Mouse (Mus musculus) heart, postnatal 0 days (tissue): ENCODE measurements around the gene Lrrc1. TPM values are rescaled to one million over a fixed set of nuclear protein-coding genes. Genes with fewer than 3 reads are reported as not detected.

Experiments used
- ATAC-seq: fragments of 200-750 bp; cut with Nextera tagmentation; 2 replicates; pipeline ENCODE4 v1.8.0; 2017; ENCODE audit warnings: low read depth, moderate number of reproducible peaks, moderate library complexity; ENCODE audit not compliant: insufficient read depth
- DNase-seq: peaks from one replicate; pipeline ENCODE4 v3.0.0-alpha.2; 2016; ENCODE audit warnings: low spot score
- H3K27ac ChIP-seq: fragments of 300-500 bp; sonication (generic); 2 replicates; pipeline ENCODE4 v1.5.1; 2014; ENCODE audit warnings: low read depth, mild to moderate bottlenecking
- H3K27me3 ChIP-seq: fragments of 300-500 bp; sonication (generic); 2 replicates; pipeline ENCODE4 v1.6.1; 2014; ENCODE audit warnings: low read length, mixed read lengths; ENCODE audit not compliant: control insufficient read depth, insufficient read depth
- H3K36me3 ChIP-seq: fragments of 300-500 bp; sonication (generic); replicated peaks from 2 replicates; pipeline ENCODE4 v1.6.1; 2014; ENCODE audit warnings: low read length, mixed read lengths; ENCODE audit not compliant: control insufficient read depth, insufficient read depth
- H3K4me1 ChIP-seq: fragments of 300-500 bp; sonication (generic); 2 replicates; pipeline ENCODE4 v1.6.1; 2014; ENCODE audit warnings: antibody characterized with exemption; ENCODE audit not compliant: control insufficient read depth, insufficient read depth
- H3K4me2 ChIP-seq: fragments of 300-500 bp; sonication (generic); 2 replicates; pipeline ENCODE4 v1.6.1; 2014; ENCODE audit warnings: low read depth, mild to moderate bottlenecking, low read length, moderate library complexity
- H3K4me3 ChIP-seq: fragments of 300-500 bp; sonication (generic); 2 replicates; pipeline ENCODE4 v1.5.1; 2014; ENCODE audit warnings: low read depth, low read length
- H3K9ac ChIP-seq: fragments of 300-500 bp; sonication (generic); replicated peaks from 2 replicates; pipeline ENCODE4 v1.6.1; 2014; ENCODE audit warnings: low read depth, low read length, mixed read lengths
- H3K9me3 ChIP-seq: fragments of 300-500 bp; sonication (generic); replicated peaks from 2 replicates; pipeline ENCODE4 v1.6.1; 2016; ENCODE audit warnings: low read length; ENCODE audit not compliant: control insufficient read depth
- CTCF ChIP-seq: IDR thresholded peaks from 2 replicates; pipeline ENCODE4 v1.5.1; 2016; ENCODE audit warnings: antibody characterized with exemption, control low read depth, low read depth
- EP300 ChIP-seq: IDR thresholded peaks from 2 replicates; pipeline ENCODE4 v1.6.1; 2016; ENCODE audit warnings: antibody characterized with exemption, low read depth
- WGBS: fragments of 180-500 bp; shearing (Covaris S2); extraction: QIAGEN DNeasy Blood & Tissue Kit; methylation state at CpG from one replicate; pipeline ENCODE4 v1.1.7; 2014; 5-methylcytosine and 5-hydroxymethylcytosine counted together
- polyA plus RNA-seq: library from polyadenylated mRNA; unstranded; fragments of >200 nt; fragmentation: Nextera tagmentation; extraction: Ambion mirVana; gene quantifications from 2 replicates; pipeline ENCODE4 v1.2.1, GENCODE M21; 2015
- total RNA-seq: library from RNA; depleted of rRNA; stranded (reverse); fragments of >200 nt; gene quantifications from 2 replicates; pipeline ENCODE4 v1.2.3, GENCODE M21; 2014; ENCODE audit warnings: low replicate concordance

The Lrrc1 gene
- total and polyA plus RNA-seq, 2 experiments from 2014 or later = 17.7 to 43.8 TPM

DNA sequence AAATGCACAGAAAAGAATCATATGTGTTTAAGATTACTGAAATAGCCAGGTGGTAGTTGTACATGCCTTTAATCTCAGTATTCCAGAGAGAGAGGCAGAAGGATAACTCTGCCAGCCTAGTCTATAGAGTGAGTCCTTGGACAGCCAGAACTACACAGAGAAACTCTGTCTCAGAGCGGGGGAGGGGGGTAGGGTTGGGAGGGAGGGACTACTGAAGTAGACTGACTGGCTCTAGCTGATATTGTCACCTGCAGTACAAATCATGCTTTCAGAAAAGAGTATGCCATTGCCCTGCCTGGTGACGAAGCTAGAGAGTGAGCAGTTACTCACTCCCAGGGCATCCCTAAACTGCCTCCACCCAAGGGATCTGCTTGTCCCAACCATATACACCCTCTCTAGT lies 125.9 kb downstream of the Lrrc1 start:
- Histone ChIP-seq H3K4me1 (peaks cover 19% of the 10 kb centered on the region; the same call in 1 of the 2 replicates), H3K9me3 (no peaks in the 10 kb centered on the region), H3K4me3 (no peak overlapping the region), H3K27me3 (no peaks in the 10 kb centered on the region), H3K4me2 (no peak overlapping the region), H3K36me3 (no peaks in the 10 kb centered on the region), H3K27ac (peak overlapping the region; percentile 73), H3K9ac (no peak overlapping the region)
- 71% methylated on average over 2 of the region's 2 CpGs for WGBS
- ATAC-seq (peak; percentile 22; the same call in 1 of the 2 replicates), DNase-seq (no peak)
- TF ChIP-seq CTCF (no peak), EP300 (no peak)

DNA sequence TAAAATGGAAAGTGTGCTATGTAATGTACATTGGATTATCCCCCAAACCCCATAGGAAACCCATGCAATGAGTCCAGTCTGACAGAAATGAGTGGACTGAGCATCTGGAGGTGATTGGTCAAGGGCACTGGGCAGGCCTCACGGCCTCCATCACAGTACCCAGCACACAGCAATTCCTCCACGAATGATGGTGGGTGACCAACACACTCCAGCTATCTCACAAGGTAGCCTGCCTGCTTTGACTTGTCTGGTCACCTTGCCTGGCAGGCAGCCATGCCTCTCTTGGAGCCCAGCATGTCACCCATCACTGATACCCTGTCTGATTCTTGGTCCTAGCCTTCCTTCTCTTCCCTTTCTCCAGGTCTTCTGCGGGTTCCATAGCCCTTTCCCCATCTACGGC lies 128.2 kb downstream of the Lrrc1 start:
- TF ChIP-seq EP300 (no peak), CTCF (no peak)
- WGBS = 83% methylated on average over 4 of the region's 4 CpGs
- ATAC-seq (no peak), DNase-seq (no peak)
- no peaks in the 10 kb centered on the region for H3K36me3 ChIP-seq
- H3K4me2 ChIP-seq = no peak overlapping the region
- H3K4me3 ChIP-seq = no peak overlapping the region
- H3K9ac ChIP-seq = no peak overlapping the region
- no peaks in the 10 kb centered on the region for H3K27me3 ChIP-seq
- peaks cover 34% of the 10 kb centered on the region for H3K4me1 ChIP-seq
- H3K9me3 ChIP-seq = no peaks in the 10 kb centered on the region
- H3K27ac ChIP-seq = no peak overlapping the region

DNA sequence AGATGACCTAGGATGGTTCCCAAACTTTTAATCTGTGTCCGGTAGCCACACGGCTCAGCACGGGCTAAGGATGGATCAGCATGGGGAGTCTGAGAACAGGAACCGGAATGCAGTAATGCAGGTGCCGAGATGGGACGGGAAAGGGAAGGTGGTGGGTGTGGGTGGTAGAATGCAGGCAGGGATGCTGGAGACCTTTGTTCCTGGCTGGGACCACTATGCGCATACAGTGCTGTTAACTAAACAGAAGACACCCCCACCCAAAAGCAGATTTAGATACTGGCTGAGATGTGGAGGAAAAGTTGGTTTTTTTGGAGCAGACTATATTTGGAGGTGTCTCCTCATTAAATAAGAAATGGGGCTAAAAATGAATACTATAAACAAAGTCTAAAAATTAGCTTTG lies 128.7 kb downstream of the Lrrc1 start:
- no peak overlapping the region for H3K9ac ChIP-seq
- DNase-seq (no peak), ATAC-seq (no peak)
- H3K4me1 ChIP-seq = peaks cover 39% of the 10 kb centered on the region
- no peak overlapping the region for H3K4me2 ChIP-seq
- 95% methylated on average over 7 of the region's 7 CpGs for WGBS
- H3K4me3 ChIP-seq = no peak overlapping the region
- H3K27me3 ChIP-seq = no peaks in the 10 kb centered on the region
- H3K9me3 ChIP-seq = no peaks in the 10 kb centered on the region
- TF ChIP-seq CTCF = no peak
- no peak for TF ChIP-seq EP300
- no peaks in the 10 kb centered on the region for H3K36me3 ChIP-seq
- H3K27ac ChIP-seq = no peak overlapping the region

DNA sequence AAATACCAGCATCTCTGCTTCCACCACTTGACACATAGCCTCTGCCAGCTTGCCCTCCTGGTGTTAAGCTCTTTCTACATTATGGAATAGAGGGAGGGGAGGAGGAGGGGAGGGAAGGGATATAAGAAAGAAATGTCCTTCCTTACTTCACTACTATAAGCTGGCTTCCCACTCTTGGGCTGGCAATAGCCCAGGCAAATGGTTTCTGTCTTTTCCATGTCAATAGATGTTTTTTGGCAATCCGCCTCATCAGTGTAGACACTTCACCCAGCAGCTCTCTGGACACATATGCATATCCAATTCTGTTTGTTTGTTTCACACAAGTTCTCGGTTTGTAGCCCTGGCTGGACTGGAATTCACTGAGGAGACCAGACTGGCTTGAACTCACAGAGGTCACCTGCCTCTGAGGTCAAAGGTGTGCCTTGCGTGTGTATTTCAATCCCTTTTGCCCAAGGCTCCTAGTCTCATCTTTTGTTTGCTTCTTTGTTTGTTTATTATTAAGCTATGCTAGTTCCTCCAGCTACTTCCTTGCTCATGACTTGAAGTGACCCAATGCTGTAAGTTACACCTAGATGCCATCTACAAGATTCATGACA lies 132.7 kb downstream of the Lrrc1 start:
- H3K27ac ChIP-seq = peak overlapping the region; percentile 16; the same call in 1 of the 2 replicates
- DNase-seq (no peak), ATAC-seq (peak; percentile 19; the same call in 1 of the 2 replicates)
- 52% methylated on average over 3 of the region's 3 CpGs for WGBS
- H3K4me2 ChIP-seq = no peak overlapping the region
- no peaks in the 10 kb centered on the region for H3K36me3 ChIP-seq
- H3K4me3 ChIP-seq = no peak overlapping the region
- no peaks in the 10 kb centered on the region for H3K27me3 ChIP-seq
- no peak overlapping the region for H3K9ac ChIP-seq
- no peak for TF ChIP-seq CTCF
- no peak for TF ChIP-seq EP300
- peaks cover 27% of the 10 kb centered on the region for H3K4me1 ChIP-seq
- no peaks in the 10 kb centered on the region for H3K9me3 ChIP-seq

DNA sequence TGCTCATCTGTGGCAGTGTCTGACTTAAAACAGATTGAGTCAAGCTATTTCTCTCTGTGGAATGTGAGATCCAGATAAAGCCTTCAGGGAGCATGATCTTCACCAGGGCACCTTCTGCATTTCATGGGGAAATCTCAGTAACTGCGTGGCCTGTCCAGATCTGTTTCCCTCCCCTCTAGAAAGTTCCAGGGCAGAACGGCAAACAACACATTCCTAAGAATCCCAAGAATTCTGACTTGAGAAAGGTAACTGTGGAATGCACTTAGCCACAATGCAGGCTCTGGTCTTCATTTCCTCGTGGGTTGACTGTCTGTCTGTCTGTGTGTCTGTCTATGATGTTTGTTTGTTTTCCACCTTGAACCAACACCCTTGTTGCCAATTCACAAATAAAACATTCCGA lies 133.7 kb downstream of the Lrrc1 start:
- 36% methylated on average over 4 of the region's 4 CpGs for WGBS
- Histone ChIP-seq H3K4me1 (peaks cover 24% of the 10 kb centered on the region), H3K27me3 (no peaks in the 10 kb centered on the region), H3K9ac (no peak overlapping the region), H3K27ac (no peak overlapping the region), H3K36me3 (no peaks in the 10 kb centered on the region), H3K9me3 (no peaks in the 10 kb centered on the region), H3K4me3 (no peak overlapping the region), H3K4me2 (no peak overlapping the region)
- DNase-seq (no peak), ATAC-seq (no peak)
- TF ChIP-seq EP300 = no peak
- no peak for TF ChIP-seq CTCF

DNA sequence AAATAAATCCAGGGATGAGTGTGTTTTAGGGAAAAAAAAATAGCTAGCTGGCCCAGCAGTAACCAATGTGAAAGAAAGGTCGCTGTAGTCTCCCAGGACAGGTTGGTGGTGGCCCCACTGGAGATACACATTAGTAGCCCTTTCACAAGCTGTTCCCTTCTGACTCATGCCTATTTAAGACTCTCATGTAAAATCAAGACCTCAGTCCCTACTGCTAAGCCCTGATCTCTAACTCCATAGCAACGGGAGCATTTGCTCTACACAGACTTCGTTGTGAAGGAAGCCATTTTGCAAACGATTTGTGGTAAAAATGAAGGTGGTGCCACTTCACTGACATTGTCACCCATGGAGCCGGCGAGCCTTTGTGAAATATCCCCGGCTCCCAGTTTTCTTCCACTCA lies 134.1 kb downstream of the Lrrc1 start:
- DNase-seq (no peak), ATAC-seq (no peak)
- 56% methylated on average over 7 of the region's 7 CpGs for WGBS

More for the DNA sequence above, 134.1 kb downstream of the Lrrc1 start:
- no peak overlapping the region for H3K9ac ChIP-seq
- H3K27me3 ChIP-seq = no peaks in the 10 kb centered on the region
- H3K4me3 ChIP-seq = no peak overlapping the region
- H3K4me2 ChIP-seq = no peak overlapping the region
- H3K27ac ChIP-seq = no peak overlapping the region
- no peaks in the 10 kb centered on the region for H3K36me3 ChIP-seq
- peaks cover 24% of the 10 kb centered on the region for H3K4me1 ChIP-seq
- no peaks in the 10 kb centered on the region for H3K9me3 ChIP-seq
- TF ChIP-seq CTCF (no peak), EP300 (no peak)
